Mouse (Mus musculus): ENCODE data around the gene Atg5. TPM values are rescaled to one million over a fixed set of nuclear protein-coding genes. Genes with fewer than 3 reads are reported as not detected.

Atg5 gene
- polyA plus RNA-seq (2014; fragmentation: Illumina TruSeq; extraction: RNeasy Lipid Tissue Mini Kit (QIAGEN cat#74804); ENCODE audit: low read depth, low replicate concordance): 16.7 TPM

DNA sequence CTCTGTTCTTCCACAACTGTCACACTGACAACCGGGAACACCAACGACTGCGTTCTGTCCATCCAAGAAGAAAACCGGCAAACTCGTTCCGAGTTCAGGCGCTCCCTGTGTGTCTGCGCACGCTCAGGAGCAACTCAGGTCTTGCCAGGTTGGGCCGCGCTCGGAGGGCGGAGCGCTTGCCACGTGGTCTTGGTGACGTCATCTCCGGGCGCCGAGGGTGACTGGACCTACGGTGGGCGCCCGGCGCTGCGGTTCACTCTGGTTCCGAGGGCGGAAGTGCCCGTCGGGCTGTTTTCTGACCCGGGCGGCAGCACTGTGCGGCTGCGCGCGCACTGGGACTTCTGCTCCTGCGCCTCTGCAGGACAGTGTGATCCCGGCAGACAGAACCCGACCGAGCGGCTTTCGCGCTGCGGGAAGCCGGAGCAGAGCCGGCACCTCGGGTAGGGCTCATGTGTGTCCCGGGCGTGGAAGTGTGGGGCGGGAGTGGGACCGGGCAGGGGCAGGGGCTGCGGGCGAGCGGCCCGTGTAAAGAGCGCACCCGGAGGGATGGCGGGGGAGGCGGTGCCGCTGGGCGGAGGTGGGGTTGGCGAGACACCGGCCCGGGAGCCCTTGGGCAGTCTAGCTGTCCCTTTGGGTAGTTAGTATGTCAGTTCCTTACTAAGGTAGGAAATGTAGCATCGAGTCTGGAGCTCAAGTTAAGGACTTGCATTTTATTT is at the start of gene Atg5:
Gene Atg5 (plus strand): TSS at position 214 of the 716 bp plus-strand sequence.

Other genes with a start within 250 kb of the Atg5 start
- 1.8 TPM for gene Crybg1, start 119.5 kb upstream of the Atg5 start, polyA plus RNA-seq (2014; fragmentation: Illumina TruSeq; extraction: RNeasy Lipid Tissue Mini Kit (QIAGEN cat#74804); ENCODE audit: low read depth, low replicate concordance)

Data from heart, adult 10 weeks (tissue).